Mouse (Mus musculus) CH12.LX (cell line): ENCODE measurements around the gene Gm10295. TPM values are rescaled to one million over a fixed set of nuclear protein-coding genes. Genes with fewer than 3 reads are reported as not detected.

Source experiments
- DNase-seq: peaks from one replicate; pipeline ENCODE4 v3.0.0-alpha.2; 2013; ENCODE audit errors: extremely low read depth
- H3K27ac ChIP-seq: 2 replicates; pipeline ENCODE4 v1.5.1; 2012; ENCODE audit warnings: low read depth, mild to moderate bottlenecking, control low read depth, moderate library complexity; ENCODE audit not compliant: insufficient read depth
- H3K27me3 ChIP-seq: replicated peaks from 2 replicates; pipeline ENCODE3; 2012; ENCODE audit warnings: inconsistent platforms
- H3K36me3 ChIP-seq, 2 experiments: replicated peaks in 1 of 2; 2 replicates each; pipeline versions ENCODE3 to v1.6.1; 2012; ENCODE audit warnings: inconsistent platforms in 1 of 2, low read length in 1 of 2, mild to moderate bottlenecking in 1 of 2, mixed read lengths in 1 of 2, moderate library complexity in 1 of 2; ENCODE audit not compliant: control insufficient read depth in 1 of 2, insufficient read depth in 1 of 2
- H3K4me1 ChIP-seq, 2 experiments: 2 replicates each; pipeline ENCODE4 v1.6.1; 2012; ENCODE audit warnings: inconsistent platforms in 1 of 2, moderate library complexity in 1 of 2; ENCODE audit not compliant: insufficient read depth in 2 of 2, control insufficient read depth in 1 of 2
- H3K4me2 ChIP-seq: 2 replicates; pipeline ENCODE4 v1.6.1; 2012; ENCODE audit warnings: low read depth, mild to moderate bottlenecking, control low read depth; ENCODE audit not compliant: poor library complexity, insufficient read depth, severe bottlenecking
- H3K4me3 ChIP-seq, 3 experiments: fragments of 150-350 bp in 1 of 3; sonication (generic) in 1 of 3; replicated peaks in 1 of 3; 2 replicates each; pipeline versions ENCODE3 to v1.5.1; 2011 to 2012; ENCODE audit warnings: low read depth in 2 of 3, low read length in 2 of 3, mild to moderate bottlenecking in 2 of 3, moderate library complexity in 2 of 3, control low read depth in 1 of 3, improper control_type of control experiment in 1 of 3, inconsistent platforms in 1 of 3, mixed read lengths in 1 of 3; ENCODE audit not compliant: poor library complexity in 1 of 3
- H3K79me2 ChIP-seq: replicated peaks from 2 replicates; pipeline ENCODE4 v1.6.1; 2012; ENCODE audit warnings: mild to moderate bottlenecking, moderate library complexity; ENCODE audit not compliant: control insufficient read depth, poor library complexity, insufficient read depth, severe bottlenecking; ENCODE audit errors: extremely low read depth
- H3K9ac ChIP-seq: 2 replicates; pipeline ENCODE4 v1.6.1; 2012; ENCODE audit warnings: low read depth, mild to moderate bottlenecking, control low read depth, moderate library complexity; ENCODE audit not compliant: insufficient read depth
- H3K9me3 ChIP-seq: replicated peaks from 2 replicates; pipeline ENCODE3; 2012; ENCODE audit warnings: low read length, inconsistent platforms, mixed read lengths
- CHD1 ChIP-seq: IDR thresholded peaks from 2 replicates; pipeline ENCODE4 v1.6.1; 2012; ENCODE audit warnings: low read depth, low read length, improper control_type of control experiment, inconsistent platforms
- E2F4 ChIP-seq: IDR thresholded peaks from 2 replicates; pipeline ENCODE4 v1.6.1; 2011; ENCODE audit warnings: low read depth, low read length, improper control_type of control experiment; ENCODE audit not compliant: insufficient replicate concordance
- ELF1 ChIP-seq: IDR thresholded peaks from 2 replicates; pipeline ENCODE4 v1.6.1; 2014; ENCODE audit warnings: low read depth, mild to moderate bottlenecking, inconsistent platforms, low read length, improper control_type of control experiment
- HCFC1 ChIP-seq: IDR thresholded peaks from 2 replicates; pipeline ENCODE4 v1.6.1; 2012; ENCODE audit warnings: low read depth, mild to moderate bottlenecking, inconsistent platforms, low read length, improper control_type of control experiment
- JUN ChIP-seq: IDR thresholded peaks from 2 replicates; pipeline ENCODE4 v1.6.1; 2011; ENCODE audit warnings: low read depth, mild to moderate bottlenecking, low read length, improper control_type of control experiment, moderate library complexity; ENCODE audit not compliant: insufficient read depth
- JUND ChIP-seq: conservative IDR thresholded peaks from 2 replicates; pipeline ENCODE4 v1.6.1; 2011; ENCODE audit warnings: low read depth, low read length, improper control_type of control experiment
- MEF2A ChIP-seq: IDR thresholded peaks from 2 replicates; pipeline ENCODE4 v1.6.1; 2014; ENCODE audit warnings: low read depth, mild to moderate bottlenecking, inconsistent platforms, low read length, improper control_type of control experiment, borderline replicate concordance
- NELFE ChIP-seq: IDR thresholded peaks from 2 replicates; pipeline ENCODE4 v1.6.1; 2011; ENCODE audit warnings: low read depth, low read length, improper control_type of control experiment
- PAX5 ChIP-seq: IDR thresholded peaks from 2 replicates; pipeline ENCODE4 v1.6.1; 2012; ENCODE audit warnings: low read length, inconsistent platforms, mixed read lengths
- RAD21 ChIP-seq: IDR thresholded peaks from 2 replicates; pipeline ENCODE4 v1.6.1; 2011; ENCODE audit warnings: low read depth, mild to moderate bottlenecking, low read length, improper control_type of control experiment, moderate library complexity
- RCOR1 ChIP-seq: conservative IDR thresholded peaks from 2 replicates; pipeline ENCODE4 v1.6.1; 2012; ENCODE audit warnings: low read depth, mild to moderate bottlenecking, inconsistent platforms, low read length, improper control_type of control experiment
- TBP ChIP-seq: conservative IDR thresholded peaks from 2 replicates; pipeline ENCODE4 v1.6.1; 2011; ENCODE audit warnings: low read depth, low read length, improper control_type of control experiment
- TCF12 ChIP-seq: IDR thresholded peaks from 2 replicates; pipeline ENCODE4 v1.6.1; 2014; ENCODE audit warnings: low read depth, mild to moderate bottlenecking, inconsistent platforms, low read length, improper control_type of control experiment
- UBTF ChIP-seq: IDR thresholded peaks from 2 replicates; pipeline ENCODE4 v1.6.1; 2012; ENCODE audit warnings: low read depth, mild to moderate bottlenecking, inconsistent platforms, low read length, improper control_type of control experiment, moderate library complexity
- USF1 ChIP-seq: IDR thresholded peaks from 2 replicates; pipeline ENCODE4 v1.6.1; 2014; ENCODE audit warnings: low read depth, mild to moderate bottlenecking, inconsistent platforms, low read length, improper control_type of control experiment
- USF2 ChIP-seq: conservative IDR thresholded peaks from 2 replicates; pipeline ENCODE4 v1.6.1; 2011; ENCODE audit warnings: low read depth, low read length, improper control_type of control experiment
- ZC3H11A ChIP-seq: IDR thresholded peaks from 2 replicates; pipeline ENCODE4 v1.6.1; 2012; ENCODE audit warnings: low read depth, mild to moderate bottlenecking, inconsistent platforms, low read length, improper control_type of control experiment
- ZKSCAN1 ChIP-seq: IDR thresholded peaks from 2 replicates; pipeline ENCODE4 v1.6.1; 2012; ENCODE audit warnings: low read depth, inconsistent platforms, low read length, improper control_type of control experiment, borderline replicate concordance
- ZMIZ1 ChIP-seq: IDR thresholded peaks from 2 replicates; pipeline ENCODE4 v1.6.1; 2012; ENCODE audit warnings: low read depth, mild to moderate bottlenecking, inconsistent platforms, low read length, improper control_type of control experiment
- ZNF384 ChIP-seq: IDR thresholded peaks from 2 replicates; pipeline ENCODE4 v1.6.1; 2012; ENCODE audit warnings: low read depth, low read length, improper control_type of control experiment, inconsistent platforms
- dilution Hi-C: fragments of 300-500 bp; cut with MboI; formaldehyde crosslinking; loops from 2 replicates; pipeline ENCODE4 v1.14.3; 2020; ENCODE audit warnings: low sequenced_read_pairs; ENCODE audit not compliant: extremely low pct_unique_long_range_greater_than_20kb, extremely low pct_ligation_motif_present
- in situ Hi-C: fragments of 300-500 bp; cut with MboI; formaldehyde crosslinking; loops from 3 replicates; pipeline ENCODE4 v1.14.3; 2019; ENCODE audit warnings: low sequenced_read_pairs, low pct_ligation_motif_present, low pct_unique_long_range_greater_than_20kb, mixed read lengths
- polyA plus RNA-seq: library from polyadenylated mRNA; unstranded; fragments of >175 nt; gene quantifications from 2 replicates; pipeline ENCODE4 v1.2.1, GENCODE M21; 2012; ENCODE audit warnings: low read depth; ENCODE audit not compliant: insufficient read length
- total RNA-seq, 2 experiments: library from RNA; depleted of rRNA; stranded (reverse); fragments of 300-350 nt in 1 of 2; fragments of >200 nt in 1 of 2; gene quantifications; 2 replicates each; pipeline ENCODE4 v1.2.3; 2012 to 2014

Gene Gm10295
- total and polyA plus RNA-seq, 3 experiments, result not detected

DNA sequence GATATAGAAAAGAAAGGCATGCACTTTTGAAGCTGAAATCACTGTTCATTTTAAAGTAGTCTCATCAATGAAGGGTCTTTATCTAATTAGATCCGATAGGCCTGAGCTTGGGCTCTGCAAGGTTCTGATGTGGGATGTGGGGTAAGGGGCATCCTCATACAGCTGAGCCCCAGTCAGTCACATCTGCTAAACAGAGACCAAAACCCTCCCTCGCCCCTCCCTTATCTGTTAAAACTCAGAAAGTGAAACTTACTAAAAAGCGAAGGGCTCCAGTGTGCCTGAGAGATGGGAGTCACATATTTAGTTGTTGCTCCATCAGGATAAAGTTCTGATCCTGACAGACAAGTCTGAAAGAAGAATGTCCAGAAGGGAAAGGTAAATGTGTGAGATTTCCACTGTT lies 38.9 kb downstream of the Gm10295 start:
- TF ChIP-seq ELF1 (no peak), USF2 (no peak), HCFC1 (no peak), TBP (no peak), UBTF (no peak), TCF12 (no peak), JUND (no peak), ZC3H11A (no peak), CHD1 (no peak), RCOR1 (no peak), USF1 (no peak), JUN (no peak), MEF2A (no peak), ZNF384 (no peak), ZKSCAN1 (no peak), ZMIZ1 (no peak), PAX5 (no peak)
- H3K9me3 ChIP-seq, result peaks cover 61% of the 10 kb centered on the region
- H3K4me3 ChIP-seq, result no peak overlapping the region
- no peaks in the 10 kb centered on the region for H3K36me3 ChIP-seq
- H3K27ac ChIP-seq, result no peak overlapping the region
- H3K27me3 ChIP-seq, result no peaks in the 10 kb centered on the region
- no peak for DNase-seq
- in situ Hi-C loops, result no loop called here
- no peaks in the 10 kb centered on the region for H3K79me2 ChIP-seq
- no peak overlapping the region for H3K9ac ChIP-seq
- no peak overlapping the region for H3K4me2 ChIP-seq
- H3K4me1 ChIP-seq, result no peaks in the 10 kb centered on the region
- dilution Hi-C loops, result no loop called here

DNA sequence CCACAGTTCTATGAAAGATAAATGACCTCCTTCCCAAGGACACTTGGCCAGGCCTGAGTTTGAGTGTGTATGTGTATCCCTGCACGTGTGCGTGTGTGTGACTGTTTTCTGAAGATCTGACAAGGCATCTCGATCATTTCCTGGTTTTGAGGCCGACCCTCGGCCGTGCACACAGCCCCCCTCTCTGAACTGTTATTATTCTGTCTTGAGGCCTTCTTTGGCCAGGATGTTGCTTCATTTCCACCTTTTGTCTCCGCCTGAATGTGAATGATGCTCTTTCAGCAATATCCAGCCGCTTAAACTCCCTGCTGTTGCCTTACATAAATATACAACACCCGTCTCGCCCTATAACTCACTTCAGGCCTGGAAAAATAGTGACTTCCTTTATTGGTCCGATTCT lies 39.9 kb downstream of the Gm10295 start:
- no peak overlapping the region for H3K27ac ChIP-seq
- H3K27me3 ChIP-seq, result no peaks in the 10 kb centered on the region
- H3K4me1 ChIP-seq, result no peaks in the 10 kb centered on the region
- H3K79me2 ChIP-seq, result no peaks in the 10 kb centered on the region
- TF ChIP-seq NELFE, result no peak
- TF ChIP-seq HCFC1, result no peak
- TF ChIP-seq ELF1, result no peak
- TF ChIP-seq E2F4, result no peak
- TF ChIP-seq RAD21, result no peak
- dilution Hi-C loops, result no loop called here
- H3K9me3 ChIP-seq, result peaks cover 62% of the 10 kb centered on the region
- in situ Hi-C loops, result no loop called here
- no peak overlapping the region for H3K4me3 ChIP-seq
- DNase-seq, result no peak
- no peak overlapping the region for H3K4me2 ChIP-seq
- no peak overlapping the region for H3K9ac ChIP-seq
- H3K36me3 ChIP-seq, result no peaks in the 10 kb centered on the region
